Mouse (Mus musculus) heart, adult 9 months (tissue): ENCODE measurements at regions not wholly inside any gene's neighbourhood (a gene's known extent, or its start where the extent isn't known, plus 50 kb on each side); places are given as distances from the start of the nearest gene placed in this dataset.

ENCODE experiments used
- DNase-seq, 2 experiments: peaks; one replicate each; pipeline ENCODE4 v3.0.0; 2022; ENCODE audit warnings: low spot score in 2 of 2

DNA sequence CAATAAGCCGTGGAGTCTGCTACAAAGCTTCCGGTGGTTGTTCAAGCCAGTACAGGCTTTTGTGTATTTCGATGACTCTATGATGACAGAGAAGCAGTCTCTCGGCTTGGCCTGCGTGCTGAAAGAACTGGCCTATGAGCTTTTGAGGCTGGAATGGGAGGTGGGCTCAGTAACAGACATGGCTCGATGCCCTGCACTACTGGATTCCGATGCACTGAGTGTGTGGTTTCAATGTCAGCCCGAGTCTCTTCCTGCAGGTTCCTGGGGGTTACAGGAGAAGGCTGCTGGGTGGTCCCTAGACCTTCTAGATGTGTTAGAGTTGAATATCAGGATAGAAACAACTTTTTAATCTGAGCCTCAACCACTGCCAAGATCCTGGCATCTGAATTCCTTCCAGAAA is 53.2 kb downstream of the Gm815 start:
- no peak for DNase-seq

GRCm38 (mm10) chr19:26944006-26944405 is 58.3 kb downstream of the Gm815 start:
- DNase-seq = no peak

GRCm38 (mm10) chr19:26946562-26946961 is 60.9 kb downstream of the Gm815 start:
- no peak for DNase-seq

DNA sequence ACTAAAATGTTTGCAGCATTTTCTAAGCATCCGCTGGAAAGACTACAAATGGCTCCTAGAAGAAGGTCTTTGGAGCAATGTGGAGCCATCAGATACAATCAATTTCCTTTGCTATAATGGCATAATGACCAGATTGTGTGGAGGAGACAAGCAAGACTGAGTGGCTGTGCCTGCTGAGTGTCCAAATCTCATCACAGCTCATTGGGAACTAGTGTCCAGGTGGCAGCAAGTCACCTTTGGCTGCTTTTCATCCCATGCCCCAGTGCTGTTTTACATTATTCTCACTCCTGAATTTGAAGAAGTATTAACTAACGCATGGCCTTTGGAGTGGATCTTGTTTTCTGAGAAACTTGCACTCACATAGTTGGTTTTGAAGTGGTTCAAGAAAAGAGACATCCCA is 62.8 kb downstream of the Gm815 start:
- no peak for DNase-seq

DNA sequence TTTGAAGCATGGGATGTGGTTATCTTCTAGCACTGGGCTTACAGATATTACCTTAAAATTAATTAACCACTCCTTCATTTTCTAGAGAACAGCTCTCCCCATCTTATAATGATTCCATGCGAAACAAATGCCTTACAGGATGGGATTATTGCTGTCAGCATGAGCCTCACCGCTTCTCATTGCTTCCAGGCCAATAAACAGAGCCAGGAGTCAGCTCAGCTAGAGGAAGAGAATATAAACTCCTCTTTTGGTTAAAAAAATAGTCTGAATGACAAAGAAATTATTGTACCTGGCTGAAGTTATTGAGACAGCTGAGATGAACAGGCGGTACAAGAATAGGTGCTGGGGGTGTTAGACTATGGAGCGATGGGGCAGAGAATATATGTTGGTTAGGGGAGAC is 63.5 kb downstream of the Gm815 start:
- DNase-seq = no peak

- DNase-seq = no peak
Observed at GRCm38 (mm10) chr19:26953348-26953747, 67.7 kb downstream of the Gm815 start.

DNA sequence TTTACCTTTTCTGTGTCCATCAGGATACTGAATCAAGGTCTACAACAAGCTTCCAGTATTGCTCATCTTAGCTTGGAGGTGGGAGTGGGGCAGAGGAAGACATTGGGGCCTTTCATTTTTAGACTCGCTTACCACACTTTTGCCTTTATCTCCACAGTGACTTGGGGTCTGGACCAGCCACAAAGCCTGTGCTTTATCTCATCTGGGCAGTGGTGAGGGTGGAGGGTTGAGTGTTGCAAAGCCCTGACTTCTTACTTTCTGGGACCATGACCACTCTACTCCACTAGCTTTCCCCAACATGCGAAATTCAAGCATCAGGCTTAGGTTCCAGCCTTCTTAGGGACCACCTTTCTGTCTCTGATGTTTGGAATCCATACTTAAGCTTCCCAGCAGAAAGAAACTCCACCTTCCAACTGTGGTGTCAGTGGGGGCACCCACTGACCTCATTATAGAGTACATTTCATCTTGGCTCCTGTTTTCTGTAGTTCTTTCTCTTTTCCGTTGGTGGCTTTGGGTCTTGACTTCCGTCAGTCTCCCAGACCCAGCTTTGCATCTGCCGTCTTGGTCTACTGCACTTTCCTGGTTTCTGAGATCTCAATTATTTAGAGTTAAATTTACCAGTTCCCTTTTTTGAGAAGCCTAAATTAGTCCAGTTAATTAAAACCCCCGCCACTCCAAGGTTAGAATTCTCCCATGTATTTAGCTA is 80.5 kb downstream of the Gm815 start:
- DNase-seq = no peak

DNA sequence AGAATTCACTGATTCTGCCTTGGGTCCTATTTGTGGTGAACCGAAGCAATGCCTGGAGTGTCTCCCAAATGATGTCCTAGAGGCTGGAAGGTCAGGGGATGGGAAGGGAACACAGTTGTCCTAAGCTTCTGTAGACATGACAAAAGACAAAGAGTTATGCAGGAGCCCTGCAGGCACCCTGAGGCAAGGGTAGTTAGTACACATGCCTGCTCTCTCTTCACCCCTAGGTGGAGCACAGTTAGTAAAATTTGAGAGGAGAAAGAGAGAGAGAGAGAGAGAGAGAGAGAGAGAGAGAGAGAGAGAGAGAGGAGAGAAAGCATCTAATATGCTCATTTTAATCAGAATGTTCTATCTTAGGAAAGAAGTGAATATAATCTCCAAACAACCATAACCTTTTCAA is 87.4 kb downstream of the Gm815 start:
- DNase-seq = no peak

GRCm38 (mm10) chr19:26973773-26974548 is 88.3 kb downstream of the Gm815 start:
- no peak for DNase-seq

DNA sequence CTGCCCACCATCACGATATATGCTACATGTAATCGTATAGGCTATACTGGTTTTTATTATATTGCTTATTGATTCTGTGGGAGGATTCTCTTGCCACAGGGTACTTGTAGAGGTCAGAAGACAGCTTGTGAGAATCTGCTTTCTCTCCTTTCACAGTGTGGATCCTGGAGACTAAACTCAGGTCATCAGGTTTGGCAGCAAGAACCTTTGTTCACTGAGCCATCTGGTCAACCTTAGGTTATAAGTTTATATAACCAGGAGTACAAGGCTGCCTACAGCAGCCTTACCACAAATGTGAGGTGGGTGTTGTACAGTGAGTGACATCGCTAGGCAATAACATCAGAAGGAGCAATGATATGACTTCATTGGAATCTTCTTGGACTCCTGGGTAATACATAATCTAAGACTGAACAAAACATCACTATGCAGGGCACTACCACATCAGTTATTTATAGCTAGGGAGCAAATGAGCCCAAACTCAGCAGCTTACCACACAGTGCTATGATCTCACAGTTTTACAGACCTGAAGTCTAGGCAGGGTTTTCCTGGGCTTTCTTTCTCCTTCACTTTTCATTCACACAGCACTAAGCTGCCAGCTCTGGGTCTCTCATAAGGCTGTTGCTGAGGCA is 89.0 kb downstream of the Gm815 start:
- DNase-seq = no peak

DNA sequence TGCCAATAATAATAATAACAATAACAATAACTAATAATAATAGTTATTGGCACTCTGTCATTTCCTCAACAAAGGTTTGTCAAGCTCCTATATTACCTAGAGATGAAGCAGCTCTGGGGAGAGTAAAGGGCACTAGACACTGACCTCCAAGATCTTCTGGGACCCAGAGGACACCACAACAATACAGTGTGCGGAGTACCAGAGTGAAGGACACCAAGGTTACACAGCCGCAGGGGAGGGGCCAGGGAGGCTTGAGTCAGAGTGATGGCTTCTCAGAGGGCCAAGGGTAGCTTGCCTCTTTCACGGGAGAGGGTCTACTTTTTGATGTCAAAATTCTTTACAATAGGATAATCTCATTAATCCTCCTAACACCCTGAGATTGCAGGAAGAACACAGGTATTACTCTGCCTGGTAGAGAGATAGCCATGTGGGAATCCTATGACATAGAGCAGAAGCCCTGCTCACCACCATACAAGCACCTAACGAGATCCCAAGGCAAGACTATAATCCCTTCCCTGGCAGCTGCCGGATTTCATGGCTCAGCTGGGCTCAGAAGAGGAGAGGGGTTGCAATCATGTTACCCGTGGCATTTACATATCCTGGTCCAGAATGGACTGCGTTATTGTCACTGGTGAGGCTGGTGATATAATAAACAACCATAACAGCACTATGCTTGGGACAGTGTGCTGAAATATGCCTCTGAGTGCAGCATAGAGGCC is 91.1 kb downstream of the Gm815 start:
- no peak for DNase-seq

- DNase-seq = no peak
Observed at GRCm38 (mm10) chr19:26977887-26978639, 92.4 kb downstream of the Gm815 start.

DNA sequence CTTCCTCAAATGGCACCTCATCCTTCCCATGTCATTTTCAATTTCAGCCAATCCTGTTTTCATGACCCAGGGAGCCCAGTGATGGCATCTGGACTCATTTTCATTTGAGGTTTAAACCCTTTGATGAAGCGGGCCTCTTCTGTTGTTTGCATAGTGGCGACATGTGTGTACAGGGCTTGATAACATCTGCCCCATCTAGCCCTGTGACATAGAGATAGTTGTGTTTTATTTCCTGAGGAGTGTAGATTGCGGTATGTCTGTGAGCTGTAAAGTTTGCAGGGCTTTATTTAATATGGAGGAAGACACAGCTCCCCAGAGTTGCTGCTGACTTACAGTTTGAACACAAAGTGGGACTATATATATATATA is 92.9 kb downstream of the Gm815 start:
- no peak for DNase-seq

GRCm38 (mm10) chr19:26979322-26979721 is 93.6 kb downstream of the Gm815 start:
- DNase-seq = no peak

GRCm38 (mm10) chr19:26986672-26987071 is 101.0 kb downstream of the Gm815 start:
- DNase-seq = no peak

DNA sequence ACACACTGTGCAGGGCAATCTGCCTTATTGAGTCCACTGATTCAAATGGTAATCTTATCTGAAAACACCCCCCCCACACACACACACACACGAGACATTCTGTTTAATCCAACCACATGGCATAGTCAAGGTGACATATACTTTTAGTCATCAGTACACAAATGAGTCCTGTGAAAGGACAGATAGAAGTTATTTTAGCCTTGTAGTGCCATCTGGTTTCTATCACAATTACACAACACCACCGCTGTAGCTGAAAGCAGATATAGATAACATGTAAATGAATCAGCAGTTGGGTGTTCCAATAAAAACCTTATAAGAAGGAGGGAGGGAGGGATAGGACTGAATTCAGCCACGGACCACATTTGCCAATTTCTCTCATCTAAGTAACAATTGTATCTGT is 101.5 kb downstream of the Gm815 start:
- DNase-seq = no peak

GRCm38 (mm10) chr19:26987909-26988456 is 102.3 kb downstream of the Gm815 start:
- no peak for DNase-seq

- DNase-seq = no peak
Observed at GRCm38 (mm10) chr19:26994586-26995352, 109.1 kb downstream of the Gm815 start.

GRCm38 (mm10) chr19:26999596-26999995 is 113.9 kb downstream of the Gm815 start:
- DNase-seq = no peak

DNA sequence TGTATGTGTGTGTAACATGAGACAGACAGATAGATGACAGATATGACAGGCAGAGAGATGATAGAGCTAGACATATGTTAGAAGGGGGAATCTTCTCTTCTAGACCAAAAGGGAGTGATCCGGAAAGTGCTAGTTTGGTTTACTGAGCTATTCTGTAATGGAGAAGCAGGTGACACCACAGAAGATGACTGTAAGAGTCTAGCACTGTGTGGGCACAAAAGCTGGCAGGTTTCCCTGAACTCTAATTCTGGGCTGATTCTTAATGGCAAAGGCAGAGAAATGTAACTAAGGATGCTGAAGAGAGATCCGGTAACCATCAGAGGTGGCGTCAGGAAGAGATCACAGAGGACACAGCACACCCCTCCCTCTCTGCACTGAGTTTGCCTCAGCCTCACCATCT is 136.2 kb downstream of the Gm815 start:
- DNase-seq = no peak

GRCm38 (mm10) chr19:27022917-27023316 is 137.2 kb downstream of the Gm815 start:
- no peak for DNase-seq
